ENCODE assay signal across 9 mouse cellular contexts in the genomic region with DNA sequence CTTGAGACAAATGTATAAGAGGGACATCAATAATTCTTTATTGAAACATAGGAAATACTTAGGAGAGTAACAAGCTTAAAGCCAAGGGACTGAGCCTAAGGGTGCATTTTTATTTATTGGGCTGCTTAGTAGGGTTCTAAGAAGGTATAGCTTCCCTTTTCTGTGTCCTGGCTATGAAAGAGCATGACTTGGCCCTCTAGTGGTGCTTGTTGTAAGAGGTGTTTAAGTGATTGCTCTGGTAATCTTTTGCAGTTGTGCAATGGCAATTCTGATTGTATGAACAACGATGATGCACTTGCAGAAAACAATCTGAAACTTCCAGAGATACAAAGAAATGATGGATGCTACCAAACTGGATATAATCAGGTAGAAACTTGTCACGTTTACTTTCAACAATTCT. TPM values are rescaled to one million over a fixed set of nuclear protein-coding genes. Genes with fewer than 3 reads are reported as not detected.
DNase-seq lines count a peak whose midpoint lies in the region; ATAC-seq lines count a peak whose summit lies in the region.
"Had no signal": no experiment of that assay in that cellular context is flagged by ENCODE, and none has a peak within 500 bp of the region (broad histone marks: within the 10 kb centered on the region; RNA-seq: fewer than 3 reads in every experiment).

No protein-coding gene starts in this region.

- 68% methylated on average over 2 of the region's 2 CpGs for WGBS in forebrain, embryonic 14.5 days
- 60% methylated on average over 2 of the region's 2 CpGs for WGBS in forebrain, embryonic 12.5 days

- H3K27me3 ChIP-seq in forebrain, embryonic 14.5 days (replicated peaks; ENCODE audit: control insufficient read depth, insufficient read depth, low read length), result no peaks in the 10 kb centered on the region
- H3K27me3 ChIP-seq in forebrain, embryonic 12.5 days, result no peaks in the 10 kb centered on the region

- H3K36me3 ChIP-seq in forebrain, embryonic 14.5 days (ENCODE audit: control insufficient read depth, insufficient read depth, low read length), result no peaks in the 10 kb centered on the region
- H3K36me3 ChIP-seq in forebrain, embryonic 12.5 days (replicated peaks), result no peaks in the 10 kb centered on the region

- no peak overlapping the region for H3K4me3 ChIP-seq in forebrain, embryonic 14.5 days (ENCODE audit: low read depth, low read length)
- no peak overlapping the region for H3K4me3 ChIP-seq in forebrain, embryonic 12.5 days (replicated peaks)

- no peak overlapping the region for H3K27ac ChIP-seq in forebrain, embryonic 14.5 days (ENCODE audit: low read depth, low read length)
- H3K27ac ChIP-seq in forebrain, embryonic 12.5 days, result no peak overlapping the region

- intact Hi-C loops in left cerebral cortex, postnatal 4 days (cut with DNase I), result no loop called here

- H3K4me2 ChIP-seq in forebrain, embryonic 14.5 days (ENCODE audit: low read length), result no peak overlapping the region
- H3K4me2 ChIP-seq in forebrain, embryonic 12.5 days, result no peak overlapping the region

- peak; percentile 39 for DNase-seq in forebrain, embryonic 14.5 days (ENCODE audit: low spot score)
- DNase-seq in left cerebral cortex, postnatal 4 days, result peak; percentile 3
- no peak for DNase-seq in left cerebral cortex, adult 11 months (ENCODE audit: low spot score)
- peak; percentile 77 for DNase-seq in MEL-GATA-1-ER (ENCODE audit: extremely low read depth, low read depth)
- DNase-seq in lung, postnatal 10 days, result peak; percentile 17
- DNase-seq in frontal cortex, postnatal 25 days (ENCODE audit: low spot score in 2 of 2), result no peak
- DNase-seq in urinary bladder, adult 2 months (ENCODE audit: low spot score), result no peak

- no peak overlapping the region for H3K9ac ChIP-seq in forebrain, embryonic 14.5 days (ENCODE audit: low read length)
- no peak overlapping the region for H3K9ac ChIP-seq in forebrain, embryonic 12.5 days

- no peaks in the 10 kb centered on the region for H3K4me1 ChIP-seq in forebrain, embryonic 14.5 days (ENCODE audit: control insufficient read depth, insufficient read depth, low read length)
- no peaks in the 10 kb centered on the region for H3K4me1 ChIP-seq in forebrain, embryonic 12.5 days

- no peak for ATAC-seq in forebrain, embryonic 14.5 days
- no peak for ATAC-seq in forebrain, embryonic 12.5 days (ENCODE audit: low FRiP score)

- no peaks in the 10 kb centered on the region for H3K9me3 ChIP-seq in forebrain, embryonic 14.5 days (replicated peaks; ENCODE audit: control insufficient read depth, low read length)
- no peaks in the 10 kb centered on the region for H3K9me3 ChIP-seq in forebrain, embryonic 12.5 days

RNA-seq across cellular contexts. Expression of a gene that starts 1.7 kb away (rescaled TPM):
- polyA plus RNA-seq in forebrain, embryonic 14.5 days (2014; fragmentation: Nextera tagmentation; extraction: Ambion mirVana), result not detected in 2 replicates
- 0.13 TPM in 1 of 2 replicates, not detected in the other for polyA plus RNA-seq in forebrain, embryonic 12.5 days (2016; fragmentation: Nextera tagmentation; extraction: Ambion mirVana)
- total RNA-seq in left cerebral cortex, postnatal 4 days (2021), result not detected
- 0.10 TPM in 2 replicates for polyA plus RNA-seq in urinary bladder, adult 2 months (2012; rRNA removed)
- total RNA-seq: heart, postnatal 14 days had no signal

RNA-seq across cellular contexts. Expression of a gene that starts 58.8 kb away (rescaled TPM):
- 117 and 142 TPM in 2 replicates for polyA plus RNA-seq in forebrain, embryonic 14.5 days (2014; fragmentation: Nextera tagmentation; extraction: Ambion mirVana)
- polyA plus RNA-seq in forebrain, embryonic 12.5 days (2016; fragmentation: Nextera tagmentation; extraction: Ambion mirVana), result 237 and 241 TPM in 2 replicates
- 10 to 100 TPM; 14.9 to 15.9 TPM for total RNA-seq in left cerebral cortex, postnatal 4 days (2021)
- polyA plus RNA-seq in urinary bladder, adult 2 months (2012; rRNA removed), result 24.4 and 25.0 TPM in 2 replicates

Comparison
In these comparisons a context has a peak if more than half of its experiments do, and no peak if none do; other contexts are left out.
1. DNase-seq: peak in forebrain, embryonic 14.5 days (single experiment), left cerebral cortex, postnatal 4 days (single experiment), MEL-GATA-1-ER (single experiment) and lung, postnatal 10 days (single experiment); none in left cerebral cortex, adult 11 months (single experiment), frontal cortex, postnatal 25 days (0 of 2) and urinary bladder, adult 2 months (single experiment).